Mouse (Mus musculus) cerebellum, adult 9-10 months (tissue): Measurements from ENCODE around the gene Aspm.

ENCODE experiments used
- DNase-seq: peaks from one replicate; pipeline ENCODE4 v3.0.0; 2022

Aspm gene

DNA sequence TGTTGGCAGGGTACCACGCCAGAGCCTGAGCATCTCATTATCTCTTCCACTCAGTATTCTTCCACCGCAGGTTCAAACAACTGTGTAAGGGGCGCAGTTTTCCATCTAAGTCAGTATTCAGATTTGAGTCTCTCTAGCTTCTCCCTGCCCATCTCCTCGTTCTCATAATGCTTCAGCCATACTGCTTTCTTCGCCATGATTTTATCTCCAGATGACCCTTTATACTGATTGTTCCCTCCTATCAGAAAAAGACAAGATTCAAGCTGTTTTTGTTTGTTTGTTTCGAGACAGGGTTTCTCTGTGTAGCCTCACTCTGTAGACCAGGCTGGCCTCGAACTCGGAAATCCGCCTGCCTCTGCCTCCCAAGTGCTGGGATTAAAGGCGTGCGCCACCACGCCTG is 60.0 kb downstream of the Aspm start:
- DNase-seq: no peak
